9 mouse cellular contexts compared by ENCODE assay signal in the genomic region with DNA sequence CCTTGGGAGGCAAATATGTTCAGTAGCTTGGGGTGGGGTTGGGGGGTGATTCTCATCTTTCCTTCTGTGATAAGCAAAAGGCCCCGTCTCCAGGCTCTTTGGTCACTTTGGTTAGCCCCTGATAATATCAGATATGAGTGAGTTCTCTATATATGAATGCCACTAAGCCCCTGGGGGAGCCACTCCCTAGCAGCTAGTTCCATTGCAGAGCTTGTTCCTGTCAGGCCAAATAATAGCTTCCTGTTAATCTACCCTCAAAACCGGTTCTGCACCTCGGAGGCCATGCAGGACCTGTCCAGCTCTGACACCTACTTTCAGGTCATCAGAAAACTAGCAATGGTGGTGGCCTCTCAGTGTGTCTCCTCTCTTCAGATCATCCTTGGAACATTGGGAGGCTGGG. TPM values are rescaled to one million over a fixed set of nuclear protein-coding genes. Genes with fewer than 3 reads are reported as not detected.
DNase-seq lines count a peak whose midpoint lies in the region; ATAC-seq and TF ChIP-seq lines count a peak whose summit lies in the region.
"Had no signal": no experiment of that assay in that cellular context is flagged by ENCODE, and none has a peak within 500 bp of the region (broad histone marks: within the 10 kb centered on the region; RNA-seq: fewer than 3 reads in every experiment).

No protein-coding gene starts in this region.

- TF ChIP-seq POLR2A in embryonic fibroblast, embryonic 13.5 days (IDR thresholded peaks at IDR 0.05; ENCODE audit: low read depth, low read length), result 0 out of 2 replicates have a peak, but pooled peaks have one; percentile 9

- H3K9me3 ChIP-seq in kidney, embryonic 14.5 days (ENCODE audit: control insufficient read depth, low read length), result no peaks in the 10 kb centered on the region
- H3K9me3 ChIP-seq in intestine, postnatal 0 days (ENCODE audit: control insufficient read depth), result no peaks in the 10 kb centered on the region

- H3K9ac ChIP-seq in kidney, embryonic 14.5 days (ENCODE audit: low read depth, low read length), result no peak overlapping the region
- H3K9ac ChIP-seq in intestine, postnatal 0 days (ENCODE audit: low read depth, low read length), result no peak overlapping the region

- DNase-seq in kidney, postnatal 14 days, result no peak
- DNase-seq in naive thymus-derived CD4-positive, alpha-beta T cell, adult 2 months (ENCODE audit: low read depth), result peak; percentile 8
- DNase-seq in embryo, embryonic 11 days, result no peak
- no peak for DNase-seq in spleen, postnatal 10 days (ENCODE audit: low spot score in 2 of 2)
- DNase-seq in frontal cortex, postnatal 36 days (ENCODE audit: low spot score in 2 of 2), result no peak
- DNase-seq: thymus, postnatal 36 days had no signal

- no peaks in the 10 kb centered on the region for H3K27me3 ChIP-seq in kidney, embryonic 14.5 days (ENCODE audit: control insufficient read depth, insufficient read depth, low read length)
- 0 out of 2 replicates have a peak, but pooled peaks cover 4% of the 10 kb centered on the region for H3K27me3 ChIP-seq in intestine, postnatal 0 days (replicated peaks; ENCODE audit: control insufficient read depth, insufficient read depth, low read length)

- H3K4me1 ChIP-seq in kidney, embryonic 14.5 days (ENCODE audit: control insufficient read depth, insufficient read depth, low read length), result peaks cover 36% of the 10 kb centered on the region
- H3K4me1 ChIP-seq in embryonic fibroblast, embryonic 13.5 days (ENCODE audit: control insufficient read depth, insufficient read depth, low read length), result peaks cover 4% of the 10 kb centered on the region; the same call in 1 of the 2 replicates
- H3K4me1 ChIP-seq in intestine, postnatal 0 days (replicated peaks; ENCODE audit: control insufficient read depth, insufficient read depth, low read length), result peaks cover 8% of the 10 kb centered on the region

- 66% methylated on average over 3 of the region's 3 CpGs for WGBS in kidney, embryonic 14.5 days
- WGBS in intestine, postnatal 0 days, result 37% methylated on average over 3 of the region's 3 CpGs

- peaks cover 29% of the 10 kb centered on the region for H3K36me3 ChIP-seq in kidney, embryonic 14.5 days (ENCODE audit: control insufficient read depth, insufficient read depth, low read length)
- H3K36me3 ChIP-seq in intestine, postnatal 0 days (ENCODE audit: control insufficient read depth, insufficient read depth), result peaks cover 31% of the 10 kb centered on the region

- no peak for TF ChIP-seq CTCF in embryonic fibroblast, embryonic 13.5 days (IDR thresholded peaks at IDR 0.05; ENCODE audit: borderline replicate concordance, insufficient read depth, low read length)
- TF ChIP-seq CTCF in intestine, postnatal 0 days (IDR thresholded peaks at IDR 0.05; ENCODE audit: low read depth), result no peak

- no peak overlapping the region for H3K4me2 ChIP-seq in kidney, embryonic 14.5 days (replicated peaks; ENCODE audit: low read depth, low read length)
- peak overlapping the region; percentile 73; the same call in 1 of the 2 replicates for H3K4me2 ChIP-seq in intestine, postnatal 0 days (replicated peaks; ENCODE audit: low read depth)

- no peak overlapping the region for H3K4me3 ChIP-seq in kidney, embryonic 14.5 days (ENCODE audit: low read length)
- H3K4me3 ChIP-seq in embryonic fibroblast, embryonic 13.5 days (ENCODE audit: insufficient read depth, low read length), result no peak overlapping the region
- H3K4me3 ChIP-seq in intestine, postnatal 0 days (ENCODE audit: low read depth, low read length), result no peak overlapping the region

- no peak for ATAC-seq in kidney, embryonic 14.5 days (ENCODE audit: low FRiP score, low TSS enrichment)
- no peak for ATAC-seq in intestine, postnatal 0 days

- H3K27ac ChIP-seq in kidney, embryonic 14.5 days (ENCODE audit: low read depth, low read length), result peak overlapping the region; percentile 60; the same call in 1 of the 2 replicates
- 0 out of 2 replicates have a peak overlapping the region, but pooled peaks have one; percentile 24 for H3K27ac ChIP-seq in embryonic fibroblast, embryonic 13.5 days (ENCODE audit: insufficient read depth, low read length)
- no peak overlapping the region for H3K27ac ChIP-seq in intestine, postnatal 0 days (ENCODE audit: low read depth, low read length)

RNA-seq across cellular contexts. Expression of a gene that starts 2.3 kb away (rescaled TPM):
- polyA plus RNA-seq in kidney, embryonic 14.5 days (2014; fragmentation: Nextera tagmentation; extraction: Ambion mirVana), result 14.7 and 18.3 TPM in 2 replicates
- 11.6 and 14.2 TPM in 2 replicates for polyA plus RNA-seq in embryonic fibroblast, embryonic 13.5 days (2011; ENCODE audit: insufficient read length, low read depth, missing spikeins)
- polyA plus RNA-seq in intestine, postnatal 0 days (2015; fragmentation: Nextera tagmentation; extraction: Ambion mirVana), result 6.5 and 6.9 TPM in 2 replicates

RNA-seq across cellular contexts. Expression of a gene that starts 16.6 kb away (rescaled TPM):
- 12.0 and 14.6 TPM in 2 replicates for polyA plus RNA-seq in kidney, embryonic 14.5 days (2014; fragmentation: Nextera tagmentation; extraction: Ambion mirVana)
- polyA plus RNA-seq in embryonic fibroblast, embryonic 13.5 days (2011; ENCODE audit: insufficient read length, low read depth, missing spikeins), result 44.3 and 61.7 TPM in 2 replicates
- polyA plus RNA-seq in intestine, postnatal 0 days (2015; fragmentation: Nextera tagmentation; extraction: Ambion mirVana), result 6.3 and 7.1 TPM in 2 replicates

RNA-seq across cellular contexts. Expression of a gene that starts 31.3 kb away (rescaled TPM):
- 0.24 TPM in 1 of 2 replicates, not detected in the other for polyA plus RNA-seq in kidney, embryonic 14.5 days (2014; fragmentation: Nextera tagmentation; extraction: Ambion mirVana)
- polyA plus RNA-seq in embryonic fibroblast, embryonic 13.5 days (2011; ENCODE audit: insufficient read length, low read depth, missing spikeins), result not detected in 2 replicates
- polyA plus RNA-seq in intestine, postnatal 0 days (2015; fragmentation: Nextera tagmentation; extraction: Ambion mirVana), result 0.18 and 0.55 TPM in 2 replicates

RNA-seq across cellular contexts. Expression of a gene that starts 33.7 kb away (rescaled TPM):
- polyA plus RNA-seq in kidney, embryonic 14.5 days (2014; fragmentation: Nextera tagmentation; extraction: Ambion mirVana), result 30.0 and 46.5 TPM in 2 replicates
- 8.6 and 10.0 TPM in 2 replicates for polyA plus RNA-seq in embryonic fibroblast, embryonic 13.5 days (2011; ENCODE audit: insufficient read length, low read depth, missing spikeins)
- 53.2 and 57.4 TPM in 2 replicates for polyA plus RNA-seq in intestine, postnatal 0 days (2015; fragmentation: Nextera tagmentation; extraction: Ambion mirVana)

RNA-seq across cellular contexts. Expression of a gene that starts 40.0 kb away (rescaled TPM):
- polyA plus RNA-seq in kidney, embryonic 14.5 days (2014; fragmentation: Nextera tagmentation; extraction: Ambion mirVana), result not detected in 2 replicates
- not detected in 2 replicates for polyA plus RNA-seq in embryonic fibroblast, embryonic 13.5 days (2011; ENCODE audit: insufficient read length, low read depth, missing spikeins)
- polyA plus RNA-seq in intestine, postnatal 0 days (2015; fragmentation: Nextera tagmentation; extraction: Ambion mirVana), result not detected in 2 replicates
